Mouse (Mus musculus): Measurements from ENCODE around the gene Olfr357. TPM values are rescaled to one million over a fixed set of nuclear protein-coding genes. Genes with fewer than 3 reads are reported as not detected.

Olfr357 gene
- not detected for polyA plus RNA-seq (2014; fragmentation: Illumina TruSeq; extraction: RNeasy Lipid Tissue Mini Kit (QIAGEN cat#74804); ENCODE audit: low read depth, low replicate concordance)

GRCm38 (mm10) chr2:36993527-36993926 lies at the start of gene Olfr357:
Olfr357 (plus strand) TSS chr2:36993827.

GRCm38 (mm10) chr2:37009235-37009634 lies 15.6 kb downstream of the Olfr357 start, which contains the start of gene Olfr358:
Olfr358 (minus strand) TSS chr2:37009335.

Other genes starting within 250 kb of the Olfr357 start
- gene Olfr348, start 209.6 kb upstream of the Olfr357 start, polyA plus RNA-seq (2014; fragmentation: Illumina TruSeq; extraction: RNeasy Lipid Tissue Mini Kit (QIAGEN cat#74804); ENCODE audit: low read depth, low replicate concordance): not detected
- gene Olfr50, start 203.3 kb upstream of the Olfr357 start, polyA plus RNA-seq (2014; fragmentation: Illumina TruSeq; extraction: RNeasy Lipid Tissue Mini Kit (QIAGEN cat#74804); ENCODE audit: low read depth, low replicate concordance): not detected
- not detected for gene Olfr3, start 176.8 kb upstream of the Olfr357 start, polyA plus RNA-seq (2014; fragmentation: Illumina TruSeq; extraction: RNeasy Lipid Tissue Mini Kit (QIAGEN cat#74804); ENCODE audit: low read depth, low replicate concordance)
- gene Olfr350, start 147.5 kb upstream of the Olfr357 start, polyA plus RNA-seq (2014; fragmentation: Illumina TruSeq; extraction: RNeasy Lipid Tissue Mini Kit (QIAGEN cat#74804); ENCODE audit: low read depth, low replicate concordance): not detected
- not detected for gene Olfr351, start 131.2 kb upstream of the Olfr357 start, polyA plus RNA-seq (2014; fragmentation: Illumina TruSeq; extraction: RNeasy Lipid Tissue Mini Kit (QIAGEN cat#74804); ENCODE audit: low read depth, low replicate concordance)
- gene Olfr352, start 125.4 kb upstream of the Olfr357 start, polyA plus RNA-seq (2014; fragmentation: Illumina TruSeq; extraction: RNeasy Lipid Tissue Mini Kit (QIAGEN cat#74804); ENCODE audit: low read depth, low replicate concordance): not detected
- not detected for gene Olfr353, start 100.9 kb upstream of the Olfr357 start, polyA plus RNA-seq (2014; fragmentation: Illumina TruSeq; extraction: RNeasy Lipid Tissue Mini Kit (QIAGEN cat#74804); ENCODE audit: low read depth, low replicate concordance)
- gene Olfr354, start 88.1 kb upstream of the Olfr357 start, polyA plus RNA-seq (2014; fragmentation: Illumina TruSeq; extraction: RNeasy Lipid Tissue Mini Kit (QIAGEN cat#74804); ENCODE audit: low read depth, low replicate concordance): not detected
- gene Olfr355, start 64.9 kb upstream of the Olfr357 start, polyA plus RNA-seq (2014; fragmentation: Illumina TruSeq; extraction: RNeasy Lipid Tissue Mini Kit (QIAGEN cat#74804); ENCODE audit: low read depth, low replicate concordance): not detected
- not detected for gene Olfr356, start 56.7 kb upstream of the Olfr357 start, polyA plus RNA-seq (2014; fragmentation: Illumina TruSeq; extraction: RNeasy Lipid Tissue Mini Kit (QIAGEN cat#74804); ENCODE audit: low read depth, low replicate concordance)
- not detected for gene Olfr358, start 15.5 kb downstream of the Olfr357 start, polyA plus RNA-seq (2014; fragmentation: Illumina TruSeq; extraction: RNeasy Lipid Tissue Mini Kit (QIAGEN cat#74804); ENCODE audit: low read depth, low replicate concordance)
- not detected for gene Olfr360, start 71.9 kb downstream of the Olfr357 start, polyA plus RNA-seq (2014; fragmentation: Illumina TruSeq; extraction: RNeasy Lipid Tissue Mini Kit (QIAGEN cat#74804); ENCODE audit: low read depth, low replicate concordance)
- not detected for gene Olfr361, start 95.5 kb downstream of the Olfr357 start, polyA plus RNA-seq (2014; fragmentation: Illumina TruSeq; extraction: RNeasy Lipid Tissue Mini Kit (QIAGEN cat#74804); ENCODE audit: low read depth, low replicate concordance)
- not detected for gene Olfr362, start 124.1 kb downstream of the Olfr357 start, polyA plus RNA-seq (2014; fragmentation: Illumina TruSeq; extraction: RNeasy Lipid Tissue Mini Kit (QIAGEN cat#74804); ENCODE audit: low read depth, low replicate concordance)
- gene Olfr364-ps1, start 145.5 kb downstream of the Olfr357 start, polyA plus RNA-seq (2014; fragmentation: Illumina TruSeq; extraction: RNeasy Lipid Tissue Mini Kit (QIAGEN cat#74804); ENCODE audit: low read depth, low replicate concordance): not detected
- not detected for gene Olfr365, start 194.4 kb downstream of the Olfr357 start, polyA plus RNA-seq (2014; fragmentation: Illumina TruSeq; extraction: RNeasy Lipid Tissue Mini Kit (QIAGEN cat#74804); ENCODE audit: low read depth, low replicate concordance)
- not detected for gene Olfr366, start 217.7 kb downstream of the Olfr357 start, polyA plus RNA-seq (2014; fragmentation: Illumina TruSeq; extraction: RNeasy Lipid Tissue Mini Kit (QIAGEN cat#74804); ENCODE audit: low read depth, low replicate concordance)

Measured in kidney, adult 10 weeks (tissue).